14 mouse cellular contexts compared by ENCODE assay signal in genomic region chr5:107045163-107045562, GRCm38 (mm10).
"Had no signal": no experiment of that assay in that cellular context is flagged by ENCODE, and none has a peak within 500 bp of the region (broad histone marks: within the 10 kb centered on the region; RNA-seq: fewer than 3 reads in every experiment).

No protein-coding gene starts in this region.

- H3K27ac ChIP-seq: liver, embryonic 15.5 days; midbrain, embryonic 13.5 days; midbrain, embryonic 15.5 days; neural tube, embryonic 12.5 days had no signal

- H3K4me3 ChIP-seq: liver, embryonic 15.5 days; megakaryocyte, embryonic 14.5 days; midbrain, embryonic 13.5 days; midbrain, embryonic 15.5 days; neural tube, embryonic 12.5 days had no signal

- H3K36me3 ChIP-seq: liver, embryonic 15.5 days; midbrain, embryonic 13.5 days; midbrain, embryonic 15.5 days; neural tube, embryonic 12.5 days had no signal

- H3K9me3 ChIP-seq: liver, embryonic 15.5 days; megakaryocyte, embryonic 14.5 days; midbrain, embryonic 13.5 days; midbrain, embryonic 15.5 days; neural tube, embryonic 12.5 days had no signal

- DNase-seq: lung, adult 18-20 months; lung, embryonic 14.5 days; lung, postnatal 10 days; lung, postnatal 4 days; right cerebral cortex, postnatal 14 days; thymus, adult 2 months; thymus, postnatal 25 days; thymus, postnatal 4 days had no signal

- H3K27me3 ChIP-seq: midbrain, embryonic 13.5 days; midbrain, embryonic 15.5 days; neural tube, embryonic 12.5 days had no signal

- H3K9ac ChIP-seq: liver, embryonic 15.5 days; lung, embryonic 14.5 days; midbrain, embryonic 13.5 days; midbrain, embryonic 15.5 days; neural tube, embryonic 12.5 days had no signal

- H3K4me2 ChIP-seq: liver, embryonic 15.5 days; lung, embryonic 14.5 days; midbrain, embryonic 11.5 days; midbrain, embryonic 13.5 days; midbrain, embryonic 15.5 days; neural tube, embryonic 12.5 days had no signal

- ATAC-seq: midbrain, embryonic 13.5 days; midbrain, embryonic 15.5 days had no signal

- H3K4me1 ChIP-seq: liver, embryonic 15.5 days; megakaryocyte, embryonic 14.5 days; midbrain, embryonic 13.5 days; midbrain, embryonic 15.5 days; neural tube, embryonic 12.5 days had no signal
